Mouse (Mus musculus): ENCODE results near the gene Adcy6.

DNA sequence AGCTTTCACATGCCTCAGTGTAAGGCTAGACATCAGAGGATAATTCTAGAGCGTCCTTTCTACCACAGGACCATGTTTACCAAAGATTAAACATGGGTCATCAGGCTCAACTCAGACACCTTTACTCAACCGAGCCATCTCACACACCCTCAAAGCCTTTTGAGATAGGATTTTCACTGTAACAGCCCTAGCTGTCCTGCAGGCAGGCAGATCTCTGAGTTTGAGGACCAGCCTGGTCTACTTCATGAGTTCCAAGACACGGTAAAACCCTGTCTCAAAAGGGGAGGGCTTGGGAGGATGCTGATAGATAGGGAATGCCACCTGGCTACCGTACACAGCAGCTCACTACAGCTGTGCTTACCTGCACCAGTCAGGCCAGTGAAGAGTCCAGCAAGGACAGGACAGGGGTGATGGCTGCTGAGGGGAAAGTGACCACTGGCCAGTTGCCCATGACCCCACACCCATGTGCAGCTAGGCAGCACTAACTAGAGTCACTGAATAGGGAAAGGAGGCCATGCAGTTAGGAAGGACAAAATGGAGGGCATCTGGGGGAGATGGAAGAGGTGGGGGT lies 40.0 kb downstream of the Adcy6 start:
- no peak for TF ChIP-seq EP300 (optimal IDR thresholded peaks at IDR 0.05)
- TF ChIP-seq CTCF (IDR thresholded peaks at IDR 0.05; ENCODE audit: low read depth), result no peak
